Mouse (Mus musculus) CD8-positive naive resting alpha-beta T cell, adult 2 months (primary cell): ENCODE measurements around the gene Robo1.

ENCODE experiments used
- DNase-seq, 2 experiments: peaks; one replicate each; pipeline ENCODE4 v3.0.0; 2022; ENCODE audit warnings: low read depth in 2 of 2, low spot score in 2 of 2

Robo1 gene

GRCm38 (mm10) chr16:72603487-72604206, 295.5 kb downstream of the Robo1 start:
- DNase-seq, result no peak

- DNase-seq, result no peak
Measured at GRCm38 (mm10) chr16:72605066-72605465, 297.0 kb downstream of the Robo1 start.

GRCm38 (mm10) chr16:72610661-72611112, 302.6 kb downstream of the Robo1 start:
- no peak for DNase-seq

GRCm38 (mm10) chr16:72614898-72615297, 306.8 kb downstream of the Robo1 start:
- no peak for DNase-seq

- DNase-seq, result no peak
Measured at GRCm38 (mm10) chr16:72615360-72615759, 307.3 kb downstream of the Robo1 start.

GRCm38 (mm10) chr16:72622371-72622770, 314.3 kb downstream of the Robo1 start:
- DNase-seq, result no peak

- no peak for DNase-seq
Measured at GRCm38 (mm10) chr16:72622868-72623267, 314.8 kb downstream of the Robo1 start.

- no peak for DNase-seq
Measured at GRCm38 (mm10) chr16:72633846-72634245, 325.7 kb downstream of the Robo1 start.

GRCm38 (mm10) chr16:72639332-72639940, 331.3 kb downstream of the Robo1 start:
- no peak for DNase-seq

GRCm38 (mm10) chr16:72640932-72641811, 333.1 kb downstream of the Robo1 start:
- no peak for DNase-seq

- DNase-seq, result no peak
Measured at GRCm38 (mm10) chr16:72645890-72646289, 337.8 kb downstream of the Robo1 start.

GRCm38 (mm10) chr16:72649314-72649713, 341.2 kb downstream of the Robo1 start:
- DNase-seq, result no peak

GRCm38 (mm10) chr16:72655411-72655810, 347.3 kb downstream of the Robo1 start:
- no peak for DNase-seq

- no peak for DNase-seq
Measured at GRCm38 (mm10) chr16:72662837-72663350, 354.8 kb downstream of the Robo1 start.

- DNase-seq, result no peak
Measured at GRCm38 (mm10) chr16:72663351-72664232, 355.5 kb downstream of the Robo1 start.

GRCm38 (mm10) chr16:72664233-72664613, 356.1 kb downstream of the Robo1 start:
- no peak for DNase-seq

GRCm38 (mm10) chr16:72664806-72665205, 356.7 kb downstream of the Robo1 start:
- DNase-seq, result no peak

- no peak for DNase-seq
Measured at GRCm38 (mm10) chr16:72665454-72665853, 357.3 kb downstream of the Robo1 start.

- DNase-seq, result no peak
Measured at GRCm38 (mm10) chr16:72670240-72671038, 362.3 kb downstream of the Robo1 start.

- no peak for DNase-seq
Measured at GRCm38 (mm10) chr16:72677234-72677633, 369.1 kb downstream of the Robo1 start.
